Comparison of ENCODE assay signal across 9 mouse cellular contexts in genomic region chr3:76008564-76009183, GRCm38 (mm10). TPM values are rescaled to one million over a fixed set of nuclear protein-coding genes. Genes with fewer than 3 reads are reported as not detected.
DNase-seq lines count a peak whose midpoint lies in the region; ATAC-seq and TF ChIP-seq lines count a peak whose summit lies in the region.
"Had no signal": no experiment of that assay in that cellular context is flagged by ENCODE, and none has a peak within 500 bp of the region (broad histone marks: within the 10 kb centered on the region; RNA-seq: fewer than 3 reads in every experiment).

No protein-coding gene starts in this region.

- H3K9ac ChIP-seq in liver, postnatal 0 days (replicated peaks): no peak overlapping the region
- no peak overlapping the region for H3K9ac ChIP-seq in hindbrain, embryonic 13.5 days
- H3K9ac ChIP-seq in limb, embryonic 11.5 days (ENCODE audit: low read length): no peak overlapping the region

- no peak overlapping the region for H3K27ac ChIP-seq in liver, postnatal 0 days (ENCODE audit: low read depth)
- H3K27ac ChIP-seq in cortical plate, adult 2 months (ENCODE audit: insufficient read depth, low read length): no peak overlapping the region
- H3K27ac ChIP-seq in hindbrain, embryonic 13.5 days: no peak overlapping the region
- no peak overlapping the region for H3K27ac ChIP-seq in limb, embryonic 11.5 days (replicated peaks; ENCODE audit: low read depth, low read length)
- H3K27ac ChIP-seq: macrophage had no signal

- H3K9me3 ChIP-seq in liver, postnatal 0 days (ENCODE audit: low read length): no peaks in the 10 kb centered on the region
- no peaks in the 10 kb centered on the region for H3K9me3 ChIP-seq in hindbrain, embryonic 13.5 days
- no peaks in the 10 kb centered on the region for H3K9me3 ChIP-seq in limb, embryonic 11.5 days (ENCODE audit: control insufficient read depth, low read length)

- no peak for ATAC-seq in liver, postnatal 0 days
- ATAC-seq in hindbrain, embryonic 13.5 days (ENCODE audit: low FRiP score): peak; percentile 71
- ATAC-seq in limb, embryonic 11.5 days (ENCODE audit: insufficient number of reproducible peaks, low FRiP score, low TSS enrichment, low read depth): no peak
- no peak; the same call in 1 of the 2 replicates for ATAC-seq in monocyte, adult 5-6 weeks (replicated peaks; ENCODE audit: insufficient number of reproducible peaks, low FRiP score, low TSS enrichment, poor library complexity, severe bottlenecking)

- no peak for DNase-seq in liver, postnatal 0 days
- DNase-seq in liver: no peak
- DNase-seq in NIH3T3 (ENCODE audit: low read depth): peak; percentile 69
- peak; percentile 31 for DNase-seq in limb, embryonic 11.5 days (ENCODE audit: low spot score)
- peak; percentile 75 for DNase-seq in retina, postnatal 1 day

- TF ChIP-seq CTCF in liver, postnatal 0 days (IDR thresholded peaks at IDR 0.05; ENCODE audit: low read depth): peak; percentile 66
- peak; percentile 62; the same call in 1 of the 2 replicates for TF ChIP-seq CTCF in cortical plate, adult 2 months (IDR thresholded peaks at IDR 0.05; ENCODE audit: extremely low read depth, insufficient read depth, low read length)

- H3K4me1 ChIP-seq in liver, postnatal 0 days (ENCODE audit: insufficient read depth): no peaks in the 10 kb centered on the region
- no peaks in the 10 kb centered on the region for H3K4me1 ChIP-seq in cortical plate, adult 2 months (ENCODE audit: control insufficient read depth, insufficient read depth, low read length)
- H3K4me1 ChIP-seq in hindbrain, embryonic 13.5 days (replicated peaks): no peaks in the 10 kb centered on the region
- H3K4me1 ChIP-seq in limb, embryonic 11.5 days (ENCODE audit: control insufficient read depth, insufficient read depth, low read length): no peaks in the 10 kb centered on the region

- no peaks in the 10 kb centered on the region for H3K27me3 ChIP-seq in liver, postnatal 0 days (ENCODE audit: insufficient read depth, low read length)
- no peaks in the 10 kb centered on the region for H3K27me3 ChIP-seq in hindbrain, embryonic 13.5 days
- no peaks in the 10 kb centered on the region for H3K27me3 ChIP-seq in limb, embryonic 11.5 days (ENCODE audit: control insufficient read depth, insufficient read depth, low read length)

- no peaks in the 10 kb centered on the region for H3K36me3 ChIP-seq in liver, postnatal 0 days (replicated peaks; ENCODE audit: insufficient read depth, low read length)
- no peaks in the 10 kb centered on the region for H3K36me3 ChIP-seq in hindbrain, embryonic 13.5 days
- H3K36me3 ChIP-seq in limb, embryonic 11.5 days (ENCODE audit: control insufficient read depth, insufficient read depth, low read length): no peaks in the 10 kb centered on the region

- no peak for TF ChIP-seq EP300 in liver, postnatal 0 days (IDR thresholded peaks at IDR 0.05; ENCODE audit: low read depth)

- H3K4me3 ChIP-seq in liver, postnatal 0 days (ENCODE audit: low read depth, low read length): no peak overlapping the region
- no peak overlapping the region for H3K4me3 ChIP-seq in cortical plate, adult 2 months (ENCODE audit: insufficient read depth, low read length)
- H3K4me3 ChIP-seq in hindbrain, embryonic 13.5 days: no peak overlapping the region
- H3K4me3 ChIP-seq in limb, embryonic 11.5 days (ENCODE audit: low read depth, low read length): no peak overlapping the region

- no peak overlapping the region for H3K4me2 ChIP-seq in liver, postnatal 0 days (ENCODE audit: low read depth, low read length)
- no peak overlapping the region for H3K4me2 ChIP-seq in hindbrain, embryonic 13.5 days
- H3K4me2 ChIP-seq in limb, embryonic 11.5 days (ENCODE audit: low read depth, severe bottlenecking): no peak overlapping the region

- no peak for TF ChIP-seq POLR2A in cortical plate, adult 2 months (IDR thresholded peaks at IDR 0.05; ENCODE audit: extremely low read depth, insufficient read depth, low read length)

- 32% methylated on average over 3 of the region's 3 CpGs for WGBS in liver, postnatal 0 days (ENCODE audit: insufficient replicate concordance)
- 26% methylated on average over 3 of the region's 3 CpGs for WGBS in hindbrain, embryonic 13.5 days
- 28% methylated on average over 3 of the region's 3 CpGs for WGBS in limb, embryonic 11.5 days

RNA-seq across cellular contexts. Expression of gene Golim4, which starts 51.9 kb away (rescaled TPM):
- polyA plus RNA-seq in liver, postnatal 0 days (2015; fragmentation: Nextera tagmentation; extraction: Ambion mirVana): 24.7 and 29.1 TPM in 2 replicates
- polyA plus RNA-seq in cortical plate, adult 2 months (2012; rRNA removed): 20.4 and 22.9 TPM in 2 replicates
- polyA plus RNA-seq in hindbrain, embryonic 13.5 days (2015; fragmentation: Nextera tagmentation; extraction: Ambion mirVana): 32.9 and 33.5 TPM in 2 replicates
- polyA plus RNA-seq in limb, embryonic 11.5 days (2014; fragmentation: Nextera tagmentation; extraction: Ambion mirVana): 39.3 TPM in 2 replicates
- 20.9 to 27.7 TPM (median 24.2 TPM) in 3 replicates for total RNA-seq in monocyte, adult 5-6 weeks (2017)

Comparison
In these comparisons a context has a peak if more than half of its experiments do, and no peak if none do; other contexts are left out.
1. DNase-seq: peak in NIH3T3 (single experiment), limb, embryonic 11.5 days (single experiment) and retina, postnatal 1 day (single experiment); none in liver, postnatal 0 days (single experiment) and liver (single experiment).